Mouse (Mus musculus) stomach, postnatal 0 days (tissue): Measurements from ENCODE around the gene Ubp1. TPM values are rescaled to one million over a fixed set of nuclear protein-coding genes. Genes with fewer than 3 reads are reported as not detected.
A peak's percentile ranks its signal among the peaks of the same experiment; 100 is the strongest.

Experiments
- ATAC-seq: fragments of 200-750 bp; cut with Nextera tagmentation; 2 replicates; pipeline ENCODE4 v1.8.0; 2017; ENCODE audit not compliant: low FRiP score, low TSS enrichment
- DNase-seq: peaks from one replicate; pipeline ENCODE4 v3.0.0-alpha.2; 2016; ENCODE audit warnings: low spot score
- H3K27ac ChIP-seq: fragments of 300-500 bp; sonication (generic); replicated peaks from 2 replicates; pipeline ENCODE4 v1.5.1; 2014; ENCODE audit warnings: mild to moderate bottlenecking, control low read depth
- H3K27me3 ChIP-seq: fragments of 300-500 bp; sonication (generic); 2 replicates; pipeline ENCODE4 v1.6.1; 2014; ENCODE audit warnings: low read length; ENCODE audit not compliant: control insufficient read depth, insufficient read depth
- H3K36me3 ChIP-seq: fragments of 300-500 bp; sonication (generic); 2 replicates; pipeline ENCODE4 v1.6.1; 2014; ENCODE audit warnings: low read length, mixed read lengths; ENCODE audit not compliant: control insufficient read depth, insufficient read depth
- H3K4me1 ChIP-seq: fragments of 300-500 bp; sonication (generic); replicated peaks from 2 replicates; pipeline ENCODE4 v1.6.1; 2014; ENCODE audit warnings: antibody characterized with exemption; ENCODE audit not compliant: control insufficient read depth, insufficient read depth
- H3K4me2 ChIP-seq: fragments of 300-500 bp; sonication (generic); replicated peaks from 2 replicates; pipeline ENCODE4 v1.6.1; 2014; ENCODE audit warnings: low read depth, mild to moderate bottlenecking, control low read depth, moderate library complexity
- H3K4me3 ChIP-seq: fragments of 300-500 bp; sonication (generic); 2 replicates; pipeline ENCODE4 v1.5.1; 2014; ENCODE audit warnings: low read depth, low read length, control low read depth
- H3K9ac ChIP-seq: fragments of 300-500 bp; sonication (generic); 2 replicates; pipeline ENCODE4 v1.6.1; 2014; ENCODE audit warnings: mild to moderate bottlenecking, low read length, control low read depth, mixed read lengths
- H3K9me3 ChIP-seq: fragments of 300-500 bp; sonication (generic); 2 replicates; pipeline ENCODE4 v1.6.1; 2016; ENCODE audit warnings: low read length; ENCODE audit not compliant: control insufficient read depth
- CTCF ChIP-seq: IDR thresholded peaks from 2 replicates; pipeline ENCODE4 v1.5.1; 2016; ENCODE audit warnings: antibody characterized with exemption, low read depth, mild to moderate bottlenecking, moderate library complexity
- EP300 ChIP-seq: optimal IDR thresholded peaks from 2 replicates; pipeline ENCODE3; 2016; ENCODE audit warnings: antibody characterized with exemption
- WGBS: fragments of 180-500 bp; shearing (Covaris S2); extraction: QIAGEN DNeasy Blood & Tissue Kit; methylation state at CpG from one replicate; pipeline ENCODE4 v1.1.7; 2014; 5-methylcytosine and 5-hydroxymethylcytosine counted together
- polyA plus RNA-seq: library from polyadenylated mRNA; unstranded; fragments of >200 nt; fragmentation: Nextera tagmentation; extraction: Ambion mirVana; gene quantifications from 2 replicates; pipeline ENCODE4 v1.2.1, GENCODE M21; 2015

Ubp1 gene
- polyA plus RNA-seq, 1 experiment from 2014 or later: 14.4 TPM

GRCm38 (mm10) chr9:113984946-113985620, 54.3 kb downstream of the Ubp1 start:
- no peaks in the 10 kb centered on the region for H3K36me3 ChIP-seq
- WGBS: 78% methylated on average over 13 of the region's 13 CpGs
- no peak for TF ChIP-seq EP300
- TF ChIP-seq CTCF: no peak

GRCm38 (mm10) chr9:113990547-113991248, 60.0 kb downstream of the Ubp1 start:
- Histone ChIP-seq H3K4me3 (0 out of 2 replicates have a peak overlapping the region, but pooled peaks have one; percentile 4), H3K9me3 (no peaks in the 10 kb centered on the region), H3K27ac (no peak overlapping the region), H3K36me3 (no peaks in the 10 kb centered on the region), H3K4me2 (peak overlapping the region; percentile 51), H3K4me1 (no peaks in the 10 kb centered on the region), H3K27me3 (no peaks in the 10 kb centered on the region), H3K9ac (peak overlapping the region; percentile 23; the same call in 1 of the 2 replicates)
- TF ChIP-seq CTCF (peak; percentile 92), EP300 (no peak)
- DNase-seq (peak; percentile 89), ATAC-seq (peak; percentile 78)
- 20% methylated on average over 18 of the region's 18 CpGs for WGBS

More at GRCm38 (mm10) chr9:113984946-113985620, 54.3 kb downstream of the Ubp1 start:
- no peaks in the 10 kb centered on the region for H3K27me3 ChIP-seq
- no peak for DNase-seq
- no peak overlapping the region for H3K9ac ChIP-seq
- H3K9me3 ChIP-seq: no peaks in the 10 kb centered on the region
- H3K4me2 ChIP-seq: no peak overlapping the region
- no peak for ATAC-seq
- no peaks in the 10 kb centered on the region for H3K4me1 ChIP-seq
- no peak overlapping the region for H3K4me3 ChIP-seq
- H3K27ac ChIP-seq: no peak overlapping the region

- H3K4me3 ChIP-seq: no peak overlapping the region
- 90% methylated on average over 7 of the region's 7 CpGs for WGBS
Observed at GRCm38 (mm10) chr9:113992810-113993209, 62.1 kb downstream of the Ubp1 start.

DNA sequence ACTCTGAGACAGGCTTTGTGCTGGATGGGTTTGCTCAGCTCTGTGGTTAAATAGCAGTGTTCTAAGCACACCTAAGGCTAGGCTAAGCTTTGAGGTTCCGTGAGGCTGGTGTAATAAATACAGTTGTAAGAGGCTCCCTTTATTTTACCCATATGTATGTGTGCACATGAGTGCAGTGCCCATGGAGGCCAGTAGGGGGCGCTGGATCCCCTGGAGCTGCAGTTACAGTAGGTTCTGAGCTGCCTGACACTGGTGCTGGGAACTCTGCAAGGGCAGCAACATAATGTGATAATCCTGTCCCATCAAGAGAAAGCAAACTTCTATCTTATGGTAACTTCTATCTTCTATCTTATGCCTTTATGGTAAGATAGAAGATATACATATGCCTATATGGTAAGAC, 67.6 kb downstream of the Ubp1 start:
- H3K9ac ChIP-seq: no peak overlapping the region
- no peak overlapping the region for H3K4me3 ChIP-seq
- H3K36me3 ChIP-seq: no peaks in the 10 kb centered on the region
- H3K27ac ChIP-seq: no peak overlapping the region
- no peaks in the 10 kb centered on the region for H3K9me3 ChIP-seq
- no peak for DNase-seq
- TF ChIP-seq EP300 (no peak), CTCF (peak; percentile 38)
- WGBS: 71% methylated on average over 2 of the region's 2 CpGs
- no peaks in the 10 kb centered on the region for H3K27me3 ChIP-seq
- no peak overlapping the region for H3K4me2 ChIP-seq
- no peak for ATAC-seq
- H3K4me1 ChIP-seq: no peaks in the 10 kb centered on the region

More at GRCm38 (mm10) chr9:113992810-113993209, 62.1 kb downstream of the Ubp1 start:
- Histone ChIP-seq H3K9me3 (no peaks in the 10 kb centered on the region), H3K9ac (no peak overlapping the region), H3K27ac (no peak overlapping the region), H3K4me1 (no peaks in the 10 kb centered on the region), H3K27me3 (no peaks in the 10 kb centered on the region), H3K36me3 (no peaks in the 10 kb centered on the region), H3K4me2 (no peak overlapping the region)
- DNase-seq: no peak
- TF ChIP-seq CTCF (no peak), EP300 (no peak)
- no peak for ATAC-seq

DNA sequence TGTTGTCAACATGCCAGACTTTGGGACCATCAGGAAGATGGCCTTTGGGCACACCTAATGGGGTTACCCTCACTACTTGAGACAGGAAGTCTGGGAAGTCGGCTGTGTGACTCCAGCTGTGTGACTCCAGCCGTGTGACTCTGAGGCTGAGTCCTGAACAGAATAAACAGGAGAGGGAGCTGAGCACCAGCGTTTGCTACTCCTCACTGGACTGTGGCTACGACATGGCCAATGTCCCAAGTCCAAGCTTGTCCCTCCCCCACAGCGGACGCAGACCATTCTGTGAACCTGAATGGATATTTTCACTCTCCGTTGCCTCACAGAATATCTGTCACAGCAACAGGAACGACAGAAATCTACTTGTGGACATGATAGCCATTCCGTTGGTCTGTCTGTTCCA, 76.1 kb downstream of the Ubp1 start:
- ATAC-seq: no peak
- WGBS: 65% methylated on average over 9 of the region's 9 CpGs

GRCm38 (mm10) chr9:114007850-114008350, 77.2 kb downstream of the Ubp1 start:
- WGBS: 93% methylated on average over 9 of the region's 9 CpGs
- no peak overlapping the region for H3K4me3 ChIP-seq

More for the DNA sequence above, 76.1 kb downstream of the Ubp1 start:
- no peaks in the 10 kb centered on the region for H3K9me3 ChIP-seq
- H3K27ac ChIP-seq: no peak overlapping the region
- no peak overlapping the region for H3K4me3 ChIP-seq
- no peak overlapping the region for H3K4me2 ChIP-seq
- TF ChIP-seq CTCF (no peak), EP300 (no peak)
- no peaks in the 10 kb centered on the region for H3K36me3 ChIP-seq
- H3K4me1 ChIP-seq: no peaks in the 10 kb centered on the region
- no peak for DNase-seq
- H3K27me3 ChIP-seq: no peaks in the 10 kb centered on the region
- no peak overlapping the region for H3K9ac ChIP-seq

More at GRCm38 (mm10) chr9:114007850-114008350, 77.2 kb downstream of the Ubp1 start:
- no peaks in the 10 kb centered on the region for H3K9me3 ChIP-seq
- H3K9ac ChIP-seq: no peak overlapping the region
- no peak for DNase-seq
- no peak overlapping the region for H3K4me2 ChIP-seq
- no peaks in the 10 kb centered on the region for H3K36me3 ChIP-seq
- TF ChIP-seq CTCF (no peak), EP300 (no peak)
- no peaks in the 10 kb centered on the region for H3K27me3 ChIP-seq
- no peaks in the 10 kb centered on the region for H3K4me1 ChIP-seq
- no peak overlapping the region for H3K27ac ChIP-seq
- no peak for ATAC-seq
